Mouse (Mus musculus) adrenal gland (tissue): ENCODE data around the gene Sipa1l2.

Experiments
- intact Hi-C: fragments of 180-260 bp; cut with DNase I; formaldehyde crosslinking; loops from one replicate; pipeline ENCODE4 v1.15.1; 2025

The Sipa1l2 gene

DNA sequence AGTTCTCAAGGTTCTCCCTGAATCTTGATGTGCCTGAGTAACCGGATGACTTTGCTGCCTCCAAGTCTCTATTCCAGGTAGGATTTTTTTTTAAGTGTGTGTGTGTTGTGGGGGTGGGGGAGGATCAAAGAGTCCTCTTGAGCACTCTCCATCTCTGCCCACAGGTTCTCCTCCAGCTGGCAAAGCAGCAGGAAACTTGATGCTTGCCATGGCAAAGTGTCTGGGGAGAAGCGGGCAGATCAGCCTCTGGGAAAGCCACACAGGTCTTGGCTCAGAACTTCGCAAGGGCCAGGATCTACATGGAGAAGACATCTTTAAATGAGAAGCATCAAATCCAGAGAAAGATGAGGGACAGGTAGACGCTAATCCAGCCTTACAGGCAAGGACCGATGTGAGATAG lies 10.8 kb upstream of the Sipa1l2 start:
- intact Hi-C loops, result no loop called here

GRCm38 (mm10) chr8:125576127-125576526 lies 6.5 kb upstream of the Sipa1l2 start:
- intact Hi-C loops, result loop anchor here (5.0 kb wide), 1 partner anchor 91 kb away; the partner anchor contains the start of gene Map10

DNA sequence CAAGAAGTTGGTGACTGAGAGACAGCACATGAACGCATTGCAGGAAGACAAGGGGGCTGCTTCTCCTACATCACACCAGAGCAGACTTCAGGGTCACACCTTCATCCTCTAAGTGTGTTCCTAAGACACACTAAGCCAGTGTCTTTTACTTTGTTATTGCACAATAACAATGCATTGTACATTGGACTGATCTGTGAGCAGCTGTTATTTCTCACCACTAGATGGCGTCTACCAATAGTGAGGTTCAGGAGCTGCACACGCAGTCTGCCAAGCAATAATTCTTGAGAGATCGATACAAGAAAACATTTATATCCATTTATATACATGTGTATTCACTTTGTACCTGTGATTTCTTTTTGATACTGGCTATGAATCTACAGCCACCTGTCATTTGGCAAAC lies 4.7 kb upstream of the Sipa1l2 start:
- intact Hi-C loops, result loop anchor here (2.0 kb wide), 2 partner anchors 145 to 287 kb away; no protein-coding TSS in a partner anchor

DNA sequence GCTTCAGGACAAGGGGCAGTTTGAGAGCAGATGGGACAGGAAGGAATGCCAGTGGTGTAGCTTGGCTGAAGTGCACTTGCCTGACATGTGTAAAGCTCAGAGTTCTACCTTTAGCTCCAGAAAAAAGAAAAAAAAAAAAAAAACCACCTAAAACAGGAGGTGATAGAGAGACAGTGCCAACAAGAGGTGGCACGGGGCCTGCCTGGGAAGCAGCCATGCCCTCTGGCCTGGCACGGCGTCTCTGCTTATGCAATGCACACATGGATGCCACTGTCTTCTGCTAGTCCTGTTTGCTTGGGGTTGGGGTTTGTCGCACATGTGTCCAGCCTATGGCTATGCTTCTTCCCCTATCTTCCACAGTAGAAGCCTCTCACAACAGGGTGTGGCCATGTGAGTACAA lies 2.6 kb upstream of the Sipa1l2 start:
- intact Hi-C loops, result no loop called here

- intact Hi-C loops, result no loop called here
Measured at GRCm38 (mm10) chr8:125570835-125571465, 1.3 kb upstream of the Sipa1l2 start.

DNA sequence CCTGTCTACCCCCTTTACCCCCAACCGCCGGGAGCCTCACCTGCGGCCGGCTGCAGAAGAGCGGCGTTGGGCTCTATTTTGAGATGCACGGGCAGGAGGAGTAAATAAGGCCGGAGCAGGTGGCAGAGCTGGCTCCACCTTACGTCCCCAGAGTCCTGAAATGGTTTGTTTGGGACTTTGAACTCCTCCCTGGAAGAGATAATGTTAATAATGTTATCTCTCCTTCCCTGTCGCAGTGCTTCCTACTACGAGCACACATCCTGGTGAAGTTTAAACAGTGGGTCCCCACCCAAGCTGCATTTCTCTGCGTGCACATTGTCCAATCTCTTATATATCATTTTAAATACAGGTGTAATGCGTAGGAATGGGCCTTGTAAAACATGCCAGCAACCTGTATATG lies 781 bp upstream of the Sipa1l2 start:
- intact Hi-C loops, result no loop called here

DNA sequence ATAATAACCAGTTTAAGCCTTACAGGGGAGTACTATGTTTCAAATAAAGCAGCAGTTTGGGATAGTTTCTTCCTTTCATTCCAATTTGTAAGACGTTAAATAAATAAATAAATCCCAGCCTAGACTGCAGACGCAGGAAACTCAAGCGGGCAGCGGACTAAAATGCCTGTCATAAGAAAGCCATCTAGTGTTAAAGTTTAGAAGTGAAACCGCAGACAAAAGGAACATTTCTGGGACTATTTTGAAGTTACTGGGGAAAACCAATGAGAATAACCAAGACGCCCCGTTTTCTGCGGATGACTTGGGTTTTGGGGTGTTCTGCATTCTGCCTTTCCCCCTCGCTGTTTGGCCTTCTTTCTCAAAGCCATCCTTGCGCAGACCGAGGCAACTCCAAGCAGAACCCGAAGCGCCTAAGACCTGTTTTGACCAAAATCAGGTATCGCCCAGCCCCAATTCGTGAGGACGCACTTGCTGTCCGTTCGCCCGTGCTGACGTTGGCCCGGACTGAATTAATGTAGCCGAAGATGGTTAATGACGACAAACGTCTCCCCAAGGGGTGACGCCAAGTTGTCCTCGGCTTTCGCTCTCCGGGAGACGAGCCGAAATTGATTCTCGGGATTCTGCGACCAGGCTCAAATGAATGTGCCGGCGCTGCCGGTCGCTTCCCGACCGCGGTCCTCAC lies 616 bp downstream of the Sipa1l2 start:
- intact Hi-C loops, result loop anchor here (5.0 kb wide), 3 partner anchors 102 to 387 kb away; no protein-coding TSS in a partner anchor

GRCm38 (mm10) chr8:125568421-125568850 lies 1.2 kb downstream of the Sipa1l2 start:
- intact Hi-C loops, result loop anchor here (5.0 kb wide), 3 partner anchors 101 to 386 kb away; no protein-coding TSS in a partner anchor

- intact Hi-C loops, result loop anchor here (5.0 kb wide), 3 partner anchors 100 to 385 kb away; no protein-coding TSS in a partner anchor
Measured at GRCm38 (mm10) chr8:125567569-125567968, 2.0 kb downstream of the Sipa1l2 start.

- intact Hi-C loops, result no loop called here
Measured at GRCm38 (mm10) chr8:125562878-125563277, 6.7 kb downstream of the Sipa1l2 start.

DNA sequence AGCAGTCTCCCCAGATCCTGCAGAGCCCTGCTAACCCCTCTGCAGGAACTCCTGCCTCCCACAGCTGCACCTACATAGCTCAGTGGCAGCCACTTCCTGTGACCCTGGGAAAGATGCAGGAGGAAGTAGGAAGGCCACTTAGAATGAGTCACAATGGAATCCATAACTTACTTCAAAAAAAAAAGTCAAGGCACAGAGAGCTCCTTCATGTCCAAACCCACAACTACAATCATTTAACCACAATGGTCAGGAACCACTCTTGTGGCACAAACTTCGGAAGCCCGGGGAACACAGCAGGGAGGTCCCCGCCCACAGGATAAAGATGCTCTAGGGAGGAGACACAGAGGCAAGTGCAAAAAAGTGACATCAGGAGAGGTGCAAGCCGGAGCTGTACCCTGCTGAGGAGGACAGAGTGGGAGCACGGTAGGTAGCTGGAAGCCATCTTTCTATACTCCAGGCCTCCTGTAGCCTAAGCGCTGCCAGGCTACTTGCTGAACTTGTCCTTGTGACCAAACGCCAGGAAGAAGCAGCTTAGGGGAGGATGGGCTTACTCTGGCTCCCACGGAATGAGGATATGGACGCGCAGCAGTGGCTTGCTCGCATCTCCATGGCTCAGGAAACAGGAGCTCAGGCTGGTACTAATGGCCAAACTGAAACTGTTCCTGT lies 8.7 kb downstream of the Sipa1l2 start:
- intact Hi-C loops, result no loop called here

DNA sequence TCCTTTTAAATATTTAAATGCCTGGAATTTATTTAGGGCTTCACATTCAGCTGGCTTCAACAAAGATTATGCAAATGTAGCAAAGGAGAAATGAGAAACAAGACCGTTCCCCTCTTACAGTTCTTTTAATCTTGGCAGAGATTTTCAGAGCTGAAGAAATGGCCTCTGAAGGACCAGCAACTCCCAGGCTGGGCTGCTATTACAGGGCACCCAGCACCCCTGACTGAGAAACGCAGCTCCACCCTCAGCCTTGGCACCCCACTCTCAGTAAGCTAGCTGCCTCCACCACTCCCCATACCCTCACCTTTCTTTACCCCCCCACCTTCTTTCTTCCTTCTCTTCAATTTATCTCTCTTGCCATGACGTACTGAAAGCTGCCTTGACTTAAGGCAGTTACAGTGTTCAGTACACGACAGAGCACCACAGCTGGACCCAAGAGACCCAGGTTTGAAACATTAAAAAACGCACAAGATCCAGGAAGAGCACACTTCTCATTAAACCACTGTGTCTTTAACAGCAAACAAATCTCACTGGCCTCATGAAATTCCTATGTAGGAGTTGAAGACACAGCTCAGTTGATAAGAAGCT lies 10.4 kb downstream of the Sipa1l2 start:
- intact Hi-C loops, result loop anchor here (5.0 kb wide), 1 partner anchor 42 kb away; no protein-coding TSS in a partner anchor

DNA sequence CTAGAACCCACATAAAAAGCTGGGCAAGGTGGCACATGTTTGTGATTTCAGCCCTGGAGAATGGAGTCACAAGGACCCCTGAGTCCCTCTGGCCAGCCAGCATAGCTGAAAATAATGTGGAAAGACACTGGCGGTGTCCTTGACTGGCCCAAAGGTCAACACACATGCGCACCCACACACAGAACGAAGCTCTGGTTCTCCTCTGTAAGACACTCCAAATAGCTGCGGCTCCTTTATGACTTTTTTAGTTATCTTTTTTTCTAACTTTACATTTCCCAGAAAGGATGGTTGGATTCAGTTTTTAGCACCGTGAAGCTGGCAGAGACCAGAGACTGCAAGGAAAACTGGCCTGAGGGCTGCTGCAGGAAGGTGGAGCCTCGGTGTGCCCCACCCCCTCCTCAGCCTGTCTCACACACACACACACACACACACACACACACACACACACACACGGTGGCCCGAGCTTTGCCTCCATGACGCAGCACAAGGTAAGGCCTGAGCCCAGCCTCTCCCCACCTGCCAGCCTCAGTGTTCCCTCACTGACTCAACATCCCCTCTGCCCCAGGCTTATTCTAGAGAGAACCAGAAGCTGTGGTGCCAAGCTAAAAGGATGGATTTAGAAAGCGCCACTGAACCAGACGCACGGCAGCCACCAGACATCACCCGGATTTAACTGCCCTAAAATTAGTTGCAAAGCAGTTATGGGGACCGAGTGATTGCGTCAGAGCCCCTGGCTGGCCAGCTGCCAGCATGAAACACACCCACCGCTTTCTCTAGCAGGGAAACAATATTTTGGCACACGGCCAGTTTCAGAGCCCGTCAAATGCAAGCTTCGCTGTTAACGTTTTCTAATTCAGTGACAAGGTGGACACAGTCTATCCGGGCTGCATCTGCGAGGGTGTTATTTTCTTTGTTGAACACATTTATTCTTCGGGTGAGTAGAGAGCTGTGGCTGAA lies 11.2 kb downstream of the Sipa1l2 start:
- intact Hi-C loops, result loop anchor here (5.0 kb wide), 1 partner anchor 41 kb away; no protein-coding TSS in a partner anchor

- intact Hi-C loops, result loop anchor here (5.0 kb wide), 1 partner anchor 40 kb away; no protein-coding TSS in a partner anchor
Measured at GRCm38 (mm10) chr8:125557391-125558108, 12.1 kb downstream of the Sipa1l2 start.

GRCm38 (mm10) chr8:125556706-125557105 lies 12.9 kb downstream of the Sipa1l2 start:
- intact Hi-C loops, result loop anchor here (5.0 kb wide), 1 partner anchor 39 kb away; no protein-coding TSS in a partner anchor

GRCm38 (mm10) chr8:125550567-125550966 lies 19.0 kb downstream of the Sipa1l2 start:
- intact Hi-C loops, result no loop called here

GRCm38 (mm10) chr8:125547296-125547695 lies 22.3 kb downstream of the Sipa1l2 start:
- intact Hi-C loops, result no loop called here

GRCm38 (mm10) chr8:125545866-125546265 lies 23.7 kb downstream of the Sipa1l2 start:
- intact Hi-C loops, result no loop called here

- intact Hi-C loops, result no loop called here
Measured at GRCm38 (mm10) chr8:125542893-125543613, 26.6 kb downstream of the Sipa1l2 start.
